Mouse (Mus musculus) forebrain, embryonic 16.5 days (tissue): Measurements from ENCODE around the gene Cct2. TPM values are rescaled to one million over a fixed set of nuclear protein-coding genes. Genes with fewer than 3 reads are reported as not detected.
"Not testable (repeated sequence)": the region's sequence is repeated elsewhere in the genome, so short reads cannot be mapped to it uniquely, and the experiment has no call there.

Experiments used
- ATAC-seq: fragments of 200-750 bp; cut with Nextera tagmentation; 2 replicates; pipeline ENCODE4 v1.8.0; 2017; ENCODE audit warnings: mild to moderate bottlenecking, moderate library complexity
- H3K27ac ChIP-seq: fragments of 300-500 bp; sonication (generic); 2 replicates; pipeline ENCODE4 v1.5.1; 2014; ENCODE audit warnings: low read length, control low read depth
- H3K27me3 ChIP-seq: fragments of 300-500 bp; sonication (generic); replicated peaks from 2 replicates; pipeline ENCODE4 v1.6.1; 2014; ENCODE audit warnings: low read length; ENCODE audit not compliant: control insufficient read depth, insufficient read depth
- H3K36me3 ChIP-seq: fragments of 300-500 bp; sonication (generic); 2 replicates; pipeline ENCODE4 v1.6.1; 2014; ENCODE audit not compliant: control insufficient read depth, insufficient read depth
- H3K4me1 ChIP-seq: fragments of 300-500 bp; sonication (generic); replicated peaks from 2 replicates; pipeline ENCODE4 v1.6.1; 2014; ENCODE audit warnings: low read length; ENCODE audit not compliant: control insufficient read depth, insufficient read depth
- H3K4me2 ChIP-seq: fragments of 300-500 bp; sonication (generic); 2 replicates; pipeline ENCODE4 v1.6.1; 2014; ENCODE audit warnings: mild to moderate bottlenecking, low read length, control low read depth
- H3K4me3 ChIP-seq: fragments of 300-500 bp; sonication (generic); replicated peaks from 2 replicates; pipeline ENCODE4 v1.5.1; 2014; ENCODE audit warnings: mild to moderate bottlenecking, low read length, control low read depth
- H3K9ac ChIP-seq: fragments of 300-500 bp; sonication (generic); replicated peaks from 2 replicates; pipeline ENCODE4 v1.6.1; 2014; ENCODE audit warnings: low read depth, low read length, control low read depth
- H3K9me3 ChIP-seq: fragments of 300-500 bp; sonication (generic); 2 replicates; pipeline ENCODE4 v1.6.1; 2016; ENCODE audit warnings: low read length; ENCODE audit not compliant: control insufficient read depth
- WGBS: fragments of 180-500 bp; shearing (Covaris S2); extraction: QIAGEN DNeasy Blood & Tissue Kit; methylation state at CpG from one replicate; pipeline ENCODE4 v1.1.7; 2014; 5-methylcytosine and 5-hydroxymethylcytosine counted together
- polyA plus RNA-seq: library from polyadenylated mRNA; unstranded; fragments of >200 nt; fragmentation: Nextera tagmentation; extraction: Ambion mirVana; gene quantifications from 2 replicates; pipeline ENCODE4 v1.2.1, GENCODE M21; 2015

Cct2 gene
- polyA plus RNA-seq, 1 experiment from 2014 or later = 266 TPM

- Histone ChIP-seq H3K27me3 (no peaks in the 10 kb centered on the region), H3K4me1 (no peaks in the 10 kb centered on the region), H3K27ac (no peak overlapping the region), H3K4me3 (no peak overlapping the region), H3K36me3 (no peaks in the 10 kb centered on the region), H3K4me2 (no peak overlapping the region), H3K9me3 (no peaks in the 10 kb centered on the region), H3K9ac (no peak overlapping the region)
- WGBS = 76% methylated on average over 6 of the region's 6 CpGs
- no peak; the same call in 1 of the 2 replicates for ATAC-seq
Observed at GRCm38 (mm10) chr10:117040355-117040754, 23.3 kb downstream of the Cct2 start.

- Histone ChIP-seq H3K4me3 (no peak overlapping the region), H3K4me2 (no peak overlapping the region), H3K27me3 (no peaks in the 10 kb centered on the region), H3K4me1 (no peaks in the 10 kb centered on the region), H3K9ac (no peak overlapping the region), H3K9me3 (no peaks in the 10 kb centered on the region), H3K36me3 (no peaks in the 10 kb centered on the region), H3K27ac (no peak overlapping the region)
- no peak for ATAC-seq
- WGBS = 28% methylated on average over 8 of the region's 8 CpGs
Observed at GRCm38 (mm10) chr10:117033785-117034184, 29.8 kb downstream of the Cct2 start.

- no peaks in the 10 kb centered on the region for H3K4me1 ChIP-seq
- 91% methylated on average over 3 of the region's 3 CpGs for WGBS
Observed at GRCm38 (mm10) chr10:117031160-117031559, 32.5 kb downstream of the Cct2 start.

GRCm38 (mm10) chr10:117026176-117026575 is 37.4 kb downstream of the Cct2 start:
- no peak overlapping the region for H3K4me2 ChIP-seq
- peaks cover 3% of the 10 kb centered on the region; the same call in 1 of the 2 replicates for H3K27me3 ChIP-seq
- no peaks in the 10 kb centered on the region for H3K4me1 ChIP-seq
- H3K36me3 ChIP-seq = no peaks in the 10 kb centered on the region
- 85% methylated on average over 8 of the region's 8 CpGs for WGBS
- no peak overlapping the region for H3K27ac ChIP-seq
- H3K9me3 ChIP-seq = no peaks in the 10 kb centered on the region
- H3K9ac ChIP-seq = no peak overlapping the region
- no peak for ATAC-seq
- no peak overlapping the region for H3K4me3 ChIP-seq

More at GRCm38 (mm10) chr10:117031160-117031559, 32.5 kb downstream of the Cct2 start:
- Histone ChIP-seq H3K9ac (no peak overlapping the region), H3K36me3 (no peaks in the 10 kb centered on the region), H3K4me2 (no peak overlapping the region), H3K27me3 (no peaks in the 10 kb centered on the region), H3K4me3 (no peak overlapping the region), H3K9me3 (no peaks in the 10 kb centered on the region), H3K27ac (no peak overlapping the region)
- no peak for ATAC-seq

- not testable (repeated sequence) for H3K9me3 ChIP-seq, H3K4me2 ChIP-seq, ATAC-seq, H3K4me1 ChIP-seq, H3K27me3 ChIP-seq, H3K4me3 ChIP-seq, H3K9ac ChIP-seq, H3K27ac ChIP-seq, H3K36me3 ChIP-seq
Observed at GRCm38 (mm10) chr10:117025776-117026175, 37.8 kb downstream of the Cct2 start.

GRCm38 (mm10) chr10:117023693-117024092 is 39.9 kb downstream of the Cct2 start:
- no peak overlapping the region for H3K9ac ChIP-seq
- no peak overlapping the region for H3K4me2 ChIP-seq
- no peaks in the 10 kb centered on the region for H3K36me3 ChIP-seq
- H3K9me3 ChIP-seq = no peaks in the 10 kb centered on the region
- no peak for ATAC-seq
- no peak overlapping the region for H3K4me3 ChIP-seq
- peaks cover 3% of the 10 kb centered on the region; the same call in 1 of the 2 replicates for H3K27me3 ChIP-seq
- 70% methylated on average over 16 of the region's 16 CpGs for WGBS
- H3K27ac ChIP-seq = no peak overlapping the region
- 0 out of 2 replicates have a peak, but pooled peaks cover 1% of the 10 kb centered on the region for H3K4me1 ChIP-seq

GRCm38 (mm10) chr10:117021020-117021754 is 42.4 kb downstream of the Cct2 start:
- H3K27ac ChIP-seq = no peak overlapping the region
- no peak overlapping the region for H3K9ac ChIP-seq
- no peak for ATAC-seq
- no peaks in the 10 kb centered on the region for H3K9me3 ChIP-seq
- H3K4me2 ChIP-seq = no peak overlapping the region
- 0 out of 2 replicates have a peak, but pooled peaks cover 2% of the 10 kb centered on the region for H3K4me1 ChIP-seq
- H3K36me3 ChIP-seq = no peaks in the 10 kb centered on the region
- peaks cover 3% of the 10 kb centered on the region; the same call in 1 of the 2 replicates for H3K27me3 ChIP-seq
- H3K4me3 ChIP-seq = no peak overlapping the region
- 23% methylated on average over 21 of the region's 21 CpGs for WGBS

- Histone ChIP-seq H3K4me3 (no peak overlapping the region), H3K27ac (no peak overlapping the region), H3K4me2 (no peak overlapping the region), H3K27me3 (peaks cover 3% of the 10 kb centered on the region; the same call in 1 of the 2 replicates), H3K9ac (no peak overlapping the region), H3K9me3 (no peaks in the 10 kb centered on the region), H3K4me1 (peaks cover 4% of the 10 kb centered on the region; the same call in 1 of the 2 replicates), H3K36me3 (no peaks in the 10 kb centered on the region)
- ATAC-seq = no peak
- 42% methylated on average over 7 of the region's 7 CpGs for WGBS
Observed at GRCm38 (mm10) chr10:117018281-117018840, 45.3 kb downstream of the Cct2 start.

- Histone ChIP-seq H3K9ac (no peak overlapping the region), H3K4me2 (no peak overlapping the region), H3K4me1 (peaks cover 4% of the 10 kb centered on the region; the same call in 1 of the 2 replicates), H3K27me3 (no peaks in the 10 kb centered on the region), H3K27ac (no peak overlapping the region), H3K36me3 (no peaks in the 10 kb centered on the region), H3K4me3 (no peak overlapping the region), H3K9me3 (no peaks in the 10 kb centered on the region)
- ATAC-seq = no peak
- WGBS = 90% methylated on average over 5 of the region's 5 CpGs
Observed at GRCm38 (mm10) chr10:117014565-117014964, 49.0 kb downstream of the Cct2 start.
